In the genomic region with DNA sequence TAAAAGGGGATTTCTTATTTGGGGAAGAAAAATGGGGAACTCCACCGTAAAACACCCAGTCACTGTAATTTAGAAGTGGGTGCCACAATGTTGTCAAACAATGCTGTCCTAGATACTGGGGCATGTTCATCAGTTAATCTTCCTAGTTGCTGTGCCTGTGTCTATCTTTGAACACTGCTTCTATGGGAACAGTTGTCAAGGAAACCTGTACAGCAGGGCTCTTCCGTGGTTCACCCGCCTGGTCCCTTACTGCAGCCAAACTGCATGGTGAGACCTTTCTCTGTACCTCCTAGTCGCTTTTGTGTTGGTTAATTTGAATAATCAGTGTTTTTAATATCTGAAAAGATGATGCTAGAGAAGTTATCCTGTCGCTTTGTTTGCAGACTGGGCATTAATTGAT, we compare ENCODE assay signal across 13 mouse cellular contexts. TPM values are rescaled to one million over a fixed set of nuclear protein-coding genes. Genes with fewer than 3 reads are reported as not detected.
DNase-seq lines count a peak whose midpoint lies in the region; ATAC-seq and TF ChIP-seq lines count a peak whose summit lies in the region.
"Had no signal": no experiment of that assay in that cellular context is flagged by ENCODE, and none has a peak within 500 bp of the region (broad histone marks: within the 10 kb centered on the region; RNA-seq: fewer than 3 reads in every experiment).

No protein-coding gene starts in this region.

- H3K4me2 ChIP-seq in neural tube, embryonic 11.5 days (ENCODE audit: low read depth) = no peak overlapping the region
- 0 out of 2 replicates have a peak overlapping the region, but pooled peaks have one; percentile 6 for H3K4me2 ChIP-seq in forebrain, embryonic 13.5 days
- H3K4me2 ChIP-seq in lung, postnatal 0 days (replicated peaks; ENCODE audit: low read depth, low read length) = no peak overlapping the region
- H3K4me2 ChIP-seq: heart, embryonic 13.5 days; liver, embryonic 13.5 days had no signal

- DNase-seq in neural tube, embryonic 11.5 days (ENCODE audit: low spot score) = peak; percentile 17
- DNase-seq in neural tube, embryonic 10.5 days (ENCODE audit: extremely low spot score, low spot score) = no peak
- peak; percentile 35 for DNase-seq in mesoderm, embryonic 11.5 days (ENCODE audit: low read depth, low spot score)
- peak; percentile 92 for DNase-seq in retina, postnatal 1 day
- no peak for DNase-seq in thymus, postnatal 36 days
- no peak for DNase-seq in lung, postnatal 0 days (ENCODE audit: low spot score)
- DNase-seq in c-Kit-positive CD71-positive TER-119-positive erythroid progenitor cells, embryonic 14.5 days (ENCODE audit: low spot score) = no peak
- DNase-seq: kidney, adult 18-20 months; layer of hippocampus, postnatal 36 days; liver, embryonic 13.5 days had no signal

- no peak for TF ChIP-seq EP300 in lung, postnatal 0 days (IDR thresholded peaks at IDR 0.05)

- WGBS in neural tube, embryonic 11.5 days = 60% methylated on average over 5 of the region's 5 CpGs
- WGBS in forebrain, embryonic 13.5 days = 22% methylated on average over 5 of the region's 5 CpGs
- WGBS in lung, postnatal 0 days = 59% methylated on average over 5 of the region's 5 CpGs

- H3K4me3 ChIP-seq in neural tube, embryonic 11.5 days (ENCODE audit: low read depth, low read length) = no peak overlapping the region
- no peak overlapping the region for H3K4me3 ChIP-seq in forebrain, embryonic 13.5 days
- H3K4me3 ChIP-seq in lung, postnatal 0 days (ENCODE audit: low read depth, low read length) = no peak overlapping the region
- H3K4me3 ChIP-seq: embryonic facial prominence, embryonic 10.5 days; heart, embryonic 13.5 days; liver, embryonic 13.5 days had no signal

- H3K36me3 ChIP-seq in neural tube, embryonic 11.5 days (ENCODE audit: control insufficient read depth, insufficient read depth, low read length) = no peaks in the 10 kb centered on the region
- no peaks in the 10 kb centered on the region for H3K36me3 ChIP-seq in forebrain, embryonic 13.5 days (ENCODE audit: poor library complexity, severe bottlenecking)
- H3K36me3 ChIP-seq in lung, postnatal 0 days (ENCODE audit: insufficient read depth, low read length) = no peaks in the 10 kb centered on the region
- H3K36me3 ChIP-seq: embryonic facial prominence, embryonic 10.5 days; heart, embryonic 13.5 days; liver, embryonic 13.5 days had no signal

- no peak for ATAC-seq in neural tube, embryonic 11.5 days (ENCODE audit: insufficient read depth, low FRiP score, low TSS enrichment)
- peak; percentile 86 for ATAC-seq in forebrain, embryonic 13.5 days
- no peak for ATAC-seq in lung, postnatal 0 days

- no peaks in the 10 kb centered on the region for H3K27me3 ChIP-seq in neural tube, embryonic 11.5 days (ENCODE audit: control insufficient read depth, insufficient read depth, low read length)
- peaks cover 4% of the 10 kb centered on the region; the same call in 1 of the 2 replicates for H3K27me3 ChIP-seq in forebrain, embryonic 13.5 days
- H3K27me3 ChIP-seq in lung, postnatal 0 days (replicated peaks; ENCODE audit: insufficient read depth, low read length) = no peaks in the 10 kb centered on the region
- H3K27me3 ChIP-seq: liver, embryonic 13.5 days had no signal

- no peaks in the 10 kb centered on the region for H3K9me3 ChIP-seq in neural tube, embryonic 11.5 days (ENCODE audit: control insufficient read depth, low read length)
- H3K9me3 ChIP-seq in forebrain, embryonic 13.5 days (replicated peaks) = no peaks in the 10 kb centered on the region
- H3K9me3 ChIP-seq in lung, postnatal 0 days (ENCODE audit: low read length) = no peaks in the 10 kb centered on the region
- H3K9me3 ChIP-seq: embryonic facial prominence, embryonic 10.5 days; heart, embryonic 13.5 days; liver, embryonic 13.5 days had no signal

- no peaks in the 10 kb centered on the region for H3K4me1 ChIP-seq in neural tube, embryonic 11.5 days (ENCODE audit: control insufficient read depth, insufficient read depth, low read length)
- H3K4me1 ChIP-seq in forebrain, embryonic 13.5 days = peaks cover 48% of the 10 kb centered on the region
- H3K4me1 ChIP-seq in lung, postnatal 0 days (ENCODE audit: insufficient read depth, low read depth, low read length) = no peaks in the 10 kb centered on the region

- no peak overlapping the region for H3K27ac ChIP-seq in neural tube, embryonic 11.5 days (ENCODE audit: low read depth, low read length)
- peak overlapping the region; percentile 10; the same call in 1 of the 2 replicates for H3K27ac ChIP-seq in forebrain, embryonic 13.5 days
- H3K27ac ChIP-seq in lung, postnatal 0 days (ENCODE audit: low read length) = no peak overlapping the region
- H3K27ac ChIP-seq: embryonic facial prominence, embryonic 10.5 days; heart, embryonic 13.5 days; liver, embryonic 13.5 days had no signal

- TF ChIP-seq CTCF in lung, postnatal 0 days (IDR thresholded peaks at IDR 0.05) = no peak

- no peak overlapping the region for H3K9ac ChIP-seq in neural tube, embryonic 11.5 days (ENCODE audit: low read length)
- no peak overlapping the region for H3K9ac ChIP-seq in forebrain, embryonic 13.5 days
- no peak overlapping the region for H3K9ac ChIP-seq in lung, postnatal 0 days (replicated peaks; ENCODE audit: low read depth)
- H3K9ac ChIP-seq: heart, embryonic 13.5 days; liver, embryonic 13.5 days had no signal

RNA-seq across cellular contexts. Expression of gene Tmem150c, which starts 41.2 kb away (rescaled TPM):
- 3.4 and 4.5 TPM in 2 replicates for polyA plus RNA-seq in neural tube, embryonic 11.5 days (2014; fragmentation: Nextera tagmentation; extraction: Ambion mirVana)
- 12.7 and 14.0 TPM in 2 replicates for polyA plus RNA-seq in forebrain, embryonic 13.5 days (2015; fragmentation: Nextera tagmentation; extraction: Ambion mirVana)
- polyA plus RNA-seq in lung, postnatal 0 days (2015; fragmentation: Nextera tagmentation; extraction: Ambion mirVana) = 5.4 and 7.6 TPM in 2 replicates

Comparison
In these comparisons a context has a peak if more than half of its experiments do, and no peak if none do; other contexts are left out.
1. DNase-seq: peak in neural tube, embryonic 11.5 days (single experiment), mesoderm, embryonic 11.5 days (single experiment) and retina, postnatal 1 day (single experiment); none in neural tube, embryonic 10.5 days (single experiment), thymus, postnatal 36 days (0 of 2), lung, postnatal 0 days (single experiment) and c-Kit-positive CD71-positive TER-119-positive erythroid progenitor cells, embryonic 14.5 days (single experiment).